Mouse (Mus musculus): ENCODE measurements around the gene Entpd2.

The Entpd2 gene

DNA sequence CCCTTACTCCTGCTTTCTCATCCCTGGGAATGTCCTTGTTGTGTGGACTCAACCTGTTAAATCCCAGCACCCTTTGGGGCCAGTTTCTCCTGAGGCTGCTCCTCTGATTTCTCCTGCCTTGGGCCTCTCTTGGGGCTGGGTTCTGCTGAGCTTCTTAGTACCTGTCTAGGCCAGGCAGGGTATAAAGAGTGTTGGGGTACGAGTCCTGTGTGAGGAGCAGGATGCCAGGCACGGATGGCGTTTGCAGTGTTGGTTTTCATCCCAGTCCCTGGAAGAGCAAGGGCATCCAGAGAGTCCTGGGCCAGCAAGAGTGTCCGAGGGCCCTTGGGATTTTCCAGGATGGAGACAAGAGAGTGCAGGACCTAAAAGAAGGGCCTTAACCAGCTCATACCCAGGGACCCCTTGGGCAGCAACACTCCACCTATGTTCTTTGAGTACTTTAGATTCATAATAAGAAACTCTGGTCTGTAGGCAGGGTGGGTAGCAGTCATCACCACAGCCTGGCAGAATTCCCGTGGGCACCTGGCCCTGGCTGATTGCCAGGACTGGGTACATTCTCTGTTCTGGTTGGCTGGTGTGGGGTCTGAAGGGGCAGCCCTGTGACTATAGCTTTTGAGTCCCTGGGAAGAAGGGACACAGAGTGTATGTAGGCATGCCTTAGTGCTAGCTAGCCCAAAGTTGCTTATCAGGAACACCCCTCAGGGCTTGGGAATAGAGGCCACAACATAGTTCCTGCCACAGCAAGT, 33.9 kb downstream of the Entpd2 start:
- DNase-seq (ENCODE audit: low spot score) = no peak

- DNase-seq (ENCODE audit: low spot score) = no peak
Measured at GRCm38 (mm10) chr2:25430395-25431233, 34.9 kb downstream of the Entpd2 start.

GRCm38 (mm10) chr2:25431308-25431855, 35.7 kb downstream of the Entpd2 start:
- DNase-seq (ENCODE audit: low spot score) = no peak

- DNase-seq (ENCODE audit: low spot score) = no peak
Measured at GRCm38 (mm10) chr2:25432326-25433098, 36.8 kb downstream of the Entpd2 start.

GRCm38 (mm10) chr2:25433101-25433500, 37.4 kb downstream of the Entpd2 start:
- no peak for DNase-seq (ENCODE audit: low spot score)

GRCm38 (mm10) chr2:25434292-25434691, 38.6 kb downstream of the Entpd2 start:
- DNase-seq (ENCODE audit: low spot score) = no peak

DNA sequence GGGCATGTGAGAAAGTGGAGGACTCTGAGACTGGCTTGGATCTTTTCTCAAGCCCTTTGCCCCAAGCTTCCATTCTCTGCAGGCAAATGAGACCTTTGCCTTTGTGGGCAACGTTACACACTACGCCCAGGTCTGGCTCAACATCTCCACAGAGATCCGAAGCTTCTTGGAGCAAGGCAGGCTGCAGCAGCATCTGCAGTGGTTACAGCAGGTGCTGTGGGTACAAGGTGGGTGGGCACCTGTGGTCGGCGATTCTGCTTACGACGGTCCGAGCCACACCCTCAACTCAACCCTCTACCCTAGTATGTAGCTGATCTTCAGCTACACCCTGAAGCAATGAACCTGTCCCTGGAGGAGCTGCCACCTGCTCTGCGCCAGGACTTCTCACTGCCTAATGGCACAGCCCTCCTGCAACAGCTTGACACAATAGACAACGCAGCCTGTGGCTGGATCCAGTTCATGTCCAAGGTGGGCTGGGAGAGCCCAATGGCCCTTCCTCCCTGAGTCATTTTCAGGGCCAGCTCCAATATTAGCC, 40.7 kb downstream of the Entpd2 start:
- DNase-seq (ENCODE audit: low spot score) = no peak

GRCm38 (mm10) chr2:25441067-25441466, 45.4 kb downstream of the Entpd2 start:
- no peak for DNase-seq (ENCODE audit: low spot score)

DNA sequence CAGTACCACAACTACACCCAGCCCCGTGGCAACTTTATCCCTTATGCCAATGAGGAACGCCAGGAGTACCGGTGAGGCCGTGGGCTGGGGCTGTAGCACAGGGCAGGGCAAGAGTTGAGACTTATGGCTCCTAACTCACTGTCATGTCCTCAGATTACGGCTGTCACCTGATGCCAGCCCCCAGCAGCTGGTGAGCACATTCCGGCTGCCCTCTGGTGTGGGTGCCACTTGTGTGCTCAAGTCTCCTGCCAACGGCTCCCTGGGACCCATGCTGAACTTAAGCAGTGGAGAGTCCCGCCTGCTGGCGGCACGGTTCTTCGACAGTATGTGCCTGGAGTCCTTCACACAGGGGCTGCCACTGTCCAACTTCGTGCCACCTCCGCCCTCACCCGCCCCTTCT, 47.0 kb downstream of the Entpd2 start:
- DNase-seq (ENCODE audit: low spot score) = no peak

Measured in urinary bladder, postnatal 10 days (tissue).